Mouse (Mus musculus): ENCODE results near the gene Akap9.

DNA sequence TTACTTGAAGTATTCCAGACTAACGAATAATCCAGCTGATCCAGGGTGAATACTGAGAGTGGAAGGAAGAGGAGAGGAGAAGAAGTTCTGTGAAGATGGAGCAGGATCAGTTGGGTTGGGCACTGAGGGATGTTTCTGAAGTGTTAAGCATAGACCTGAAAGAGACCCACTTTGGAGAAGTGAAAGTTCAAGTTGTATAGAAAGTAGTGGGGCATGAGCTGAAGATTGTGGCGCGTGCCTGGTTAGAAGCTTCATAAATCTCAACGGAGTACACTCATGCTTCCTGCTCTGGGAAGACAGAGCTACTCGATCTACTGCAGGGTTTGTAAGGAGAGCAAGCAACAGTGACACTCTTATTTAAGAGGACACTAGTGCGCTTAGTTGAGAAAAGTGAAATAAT is 41.3 kb downstream of the Akap9 start:
- TF ChIP-seq POLR2A (IDR thresholded peaks at IDR 0.05; ENCODE audit: control insufficient read depth, extremely low read depth, insufficient read depth, low read length, poor library complexity) (no peak), CTCF (IDR thresholded peaks at IDR 0.05; ENCODE audit: borderline replicate concordance, control insufficient read depth, extremely low read depth, insufficient read depth, low read length, poor library complexity) (no peak)
